Mouse (Mus musculus) ES-E14 (cell line): ENCODE measurements around the gene Apc2.

Experiments used
- HCFC1 ChIP-seq: IDR thresholded peaks from 2 replicates; pipeline ENCODE4 v1.6.1; 2012; ENCODE audit warnings: low read length, inconsistent platforms, borderline replicate concordance; ENCODE audit not compliant: insufficient read depth
- ZC3H11A ChIP-seq: IDR thresholded peaks from 2 replicates; pipeline ENCODE4 v1.6.1; 2012; ENCODE audit warnings: low read depth, mild to moderate bottlenecking, inconsistent platforms, low read length, borderline replicate concordance

DNA sequence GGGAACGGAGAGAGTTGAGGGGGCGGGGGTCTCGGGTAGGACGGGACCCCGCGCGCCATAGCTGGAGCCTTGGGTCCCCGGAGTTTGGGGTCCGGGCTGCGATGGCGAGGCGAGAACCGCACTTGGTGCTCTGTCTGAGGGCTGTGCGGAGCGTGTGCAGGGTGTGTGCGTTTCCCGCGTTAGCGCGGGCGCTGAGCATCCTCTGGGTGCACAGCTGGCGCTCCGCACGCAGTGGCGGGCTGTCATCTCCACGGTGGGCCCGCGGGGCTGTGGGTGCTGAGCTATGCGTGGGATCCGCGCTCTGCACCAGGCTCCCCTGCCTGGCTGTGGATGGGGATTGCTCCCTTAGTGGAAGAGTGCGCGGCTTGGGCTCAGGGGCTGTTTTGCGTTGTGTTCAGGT, 61.0 kb downstream of the Apc2 start:
- TF ChIP-seq ZC3H11A (no peak), HCFC1 (no peak)
